Mouse (Mus musculus) liver, embryonic 14.5 days (tissue): ENCODE measurements around the gene Gm37240.

Experiments used
- CTCF ChIP-seq: IDR thresholded peaks from 2 replicates; pipeline ENCODE4 v1.5.1; 2016; ENCODE audit warnings: antibody characterized with exemption, low read depth, control low read depth
- EP300 ChIP-seq: IDR thresholded peaks from 2 replicates; pipeline ENCODE4 v1.6.1; 2016; ENCODE audit warnings: antibody characterized with exemption, low read depth

GRCm38 (mm10) chr3:85205911-85206310 lies 681.4 kb downstream of the Gm37240 start:
- TF ChIP-seq CTCF, result no peak
- no peak for TF ChIP-seq EP300
